ENCODE assay signal across 21 mouse cellular contexts in the genomic region with DNA sequence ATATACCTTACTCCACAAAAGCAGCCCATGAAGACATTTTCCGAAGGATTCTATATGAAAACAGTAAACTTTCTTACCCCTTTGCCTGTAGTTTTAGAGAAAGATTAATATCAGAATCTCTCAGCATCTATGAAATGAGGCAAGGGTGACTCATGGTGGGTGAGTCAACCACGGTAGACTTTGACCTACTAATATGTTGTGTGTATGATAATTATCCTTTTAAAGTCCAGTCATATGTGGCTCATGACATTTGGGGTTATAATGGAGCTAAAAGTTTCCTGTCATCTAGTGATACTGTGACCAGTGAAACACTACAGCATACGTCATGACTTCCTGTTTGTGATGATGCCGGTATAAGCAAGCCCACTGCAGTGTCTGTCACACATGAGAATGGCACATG.
DNase-seq lines count a peak whose midpoint lies in the region; ATAC-seq and TF ChIP-seq lines count a peak whose summit lies in the region.
"Had no signal": no experiment of that assay in that cellular context is flagged by ENCODE, and none has a peak within 500 bp of the region (broad histone marks: within the 10 kb centered on the region; RNA-seq: fewer than 3 reads in every experiment).

No protein-coding gene starts in this region.

- WGBS in intestine, postnatal 0 days: 85% methylated on average over 4 of the region's 4 CpGs
- WGBS in intestine, embryonic 16.5 days: 88% methylated on average over 4 of the region's 4 CpGs
- WGBS in liver, embryonic 11.5 days: 80% methylated on average over 4 of the region's 4 CpGs

- no peaks in the 10 kb centered on the region for H3K4me1 ChIP-seq in intestine, postnatal 0 days (replicated peaks; ENCODE audit: control insufficient read depth, insufficient read depth, low read length)
- no peaks in the 10 kb centered on the region for H3K4me1 ChIP-seq in intestine, embryonic 16.5 days (ENCODE audit: control insufficient read depth, insufficient read depth, low read length)
- no peaks in the 10 kb centered on the region for H3K4me1 ChIP-seq in liver, embryonic 11.5 days (replicated peaks; ENCODE audit: control insufficient read depth, insufficient read depth, low read length)
- H3K4me1 ChIP-seq: embryonic facial prominence, embryonic 13.5 days; heart, embryonic 12.5 days; intestine, embryonic 15.5 days had no signal

- H3K9ac ChIP-seq in intestine, postnatal 0 days (ENCODE audit: low read depth, low read length): no peak overlapping the region
- H3K9ac ChIP-seq in intestine, embryonic 16.5 days (ENCODE audit: low read depth, low read length): no peak overlapping the region
- no peak overlapping the region for H3K9ac ChIP-seq in liver, embryonic 11.5 days (ENCODE audit: low read depth, low read length)
- H3K9ac ChIP-seq: embryonic facial prominence, embryonic 13.5 days; forebrain, embryonic 13.5 days; forebrain, postnatal 0 days; heart, embryonic 12.5 days; hindbrain, embryonic 14.5 days; intestine, embryonic 15.5 days had no signal

- no peak overlapping the region for H3K4me2 ChIP-seq in intestine, postnatal 0 days (replicated peaks; ENCODE audit: low read depth)
- H3K4me2 ChIP-seq in intestine, embryonic 16.5 days (ENCODE audit: low read depth, low read length): no peak overlapping the region
- H3K4me2 ChIP-seq in liver, embryonic 11.5 days: no peak overlapping the region
- H3K4me2 ChIP-seq: embryonic facial prominence, embryonic 13.5 days; forebrain, embryonic 13.5 days; heart, embryonic 12.5 days; hindbrain, embryonic 14.5 days; intestine, embryonic 15.5 days had no signal

- no peaks in the 10 kb centered on the region for H3K79me2 ChIP-seq in C2C12 (ENCODE audit: control insufficient read depth, insufficient read depth)

- intact Hi-C loops in left cerebral cortex, adult 2 months (cut with DNase I): no loop called here

- H3ac ChIP-seq in C2C12 (ENCODE audit: control insufficient read depth, insufficient read length, low read depth): no peak overlapping the region

- H3K4me3 ChIP-seq in intestine, postnatal 0 days (ENCODE audit: low read depth, low read length): no peak overlapping the region
- H3K4me3 ChIP-seq in intestine, embryonic 16.5 days (ENCODE audit: low read length): no peak overlapping the region
- no peak overlapping the region for H3K4me3 ChIP-seq in C2C12 (ENCODE audit: insufficient read depth, poor library complexity, severe bottlenecking)
- no peak overlapping the region for H3K4me3 ChIP-seq in left cerebral cortex, adult 2 months
- H3K4me3 ChIP-seq in liver, embryonic 11.5 days (ENCODE audit: low read depth, low read length): no peak overlapping the region
- H3K4me3 ChIP-seq: embryonic facial prominence, embryonic 13.5 days; forebrain, embryonic 13.5 days; heart, adult 2 months; heart, embryonic 12.5 days; hindbrain, embryonic 10.5 days; intestine, embryonic 15.5 days had no signal

- no peak overlapping the region for H3K27ac ChIP-seq in intestine, postnatal 0 days (ENCODE audit: low read depth, low read length)
- H3K27ac ChIP-seq in intestine, embryonic 16.5 days (ENCODE audit: low read length): no peak overlapping the region
- H3K27ac ChIP-seq in left cerebral cortex, adult 2 months: no peak overlapping the region
- H3K27ac ChIP-seq in liver, embryonic 11.5 days (ENCODE audit: low read depth, low read length): no peak overlapping the region
- H3K27ac ChIP-seq: embryonic facial prominence, embryonic 13.5 days; forebrain, embryonic 13.5 days; heart, adult 2 months; hindbrain, embryonic 10.5 days; hindbrain, embryonic 14.5 days; intestine, embryonic 15.5 days had no signal

- H3K79me3 ChIP-seq in C2C12 (ENCODE audit: low read depth): no peaks in the 10 kb centered on the region

- H3K9me3 ChIP-seq in intestine, postnatal 0 days (ENCODE audit: control insufficient read depth): no peaks in the 10 kb centered on the region
- H3K9me3 ChIP-seq in intestine, embryonic 16.5 days (ENCODE audit: control insufficient read depth, low read length): no peaks in the 10 kb centered on the region
- H3K9me3 ChIP-seq in liver, embryonic 11.5 days (ENCODE audit: control insufficient read depth, low read length): no peaks in the 10 kb centered on the region
- H3K9me3 ChIP-seq: embryonic facial prominence, embryonic 13.5 days; forebrain, embryonic 13.5 days; heart, embryonic 12.5 days; hindbrain, embryonic 10.5 days; intestine, embryonic 15.5 days had no signal

- peak; percentile 56 for ATAC-seq in intestine, postnatal 0 days
- ATAC-seq in intestine, embryonic 16.5 days: no peak
- no peak for ATAC-seq in liver, embryonic 11.5 days (replicated peaks; ENCODE audit: low FRiP score)
- ATAC-seq: activated CD4-positive, CD25-positive, alpha-beta regulatory T cell, adult 4 months; forebrain, embryonic 13.5 days; forebrain, postnatal 0 days; intestine, embryonic 15.5 days; Patski had no signal

- no peaks in the 10 kb centered on the region for H3K27me3 ChIP-seq in intestine, postnatal 0 days (replicated peaks; ENCODE audit: control insufficient read depth, insufficient read depth, low read length)
- no peaks in the 10 kb centered on the region for H3K27me3 ChIP-seq in intestine, embryonic 16.5 days (replicated peaks; ENCODE audit: control insufficient read depth, insufficient read depth, low read length)
- no peaks in the 10 kb centered on the region for H3K27me3 ChIP-seq in C2C12 (ENCODE audit: control insufficient read depth, insufficient read depth, insufficient read length)
- H3K27me3 ChIP-seq in liver, embryonic 11.5 days (replicated peaks; ENCODE audit: control insufficient read depth, insufficient read depth, low read length): no peaks in the 10 kb centered on the region
- H3K27me3 ChIP-seq: embryonic facial prominence, embryonic 13.5 days; forebrain, embryonic 13.5 days; heart, embryonic 12.5 days; intestine, embryonic 15.5 days; Patski had no signal

- TF ChIP-seq CTCF in intestine, postnatal 0 days (IDR thresholded peaks at IDR 0.05; ENCODE audit: low read depth): no peak
- no peak for TF ChIP-seq CTCF in C2C12 (IDR thresholded peaks at IDR 0.05; ENCODE audit: control insufficient read depth, insufficient read depth, insufficient read length)
- no peak for TF ChIP-seq CTCF in left cerebral cortex, adult 2 months (IDR thresholded peaks at IDR 0.05)

- peak; percentile 35 for DNase-seq in adrenal gland, postnatal 25 days
- no peak for DNase-seq in left cerebral cortex, adult 2 months (ENCODE audit: extremely low spot score in 1 of 2, low spot score in 2 of 2)
- no peak for DNase-seq in liver, embryonic 11.5 days (ENCODE audit: low spot score)
- DNase-seq: B cell, adult 2 months; cerebellum, adult 11-12 months; cerebellum, adult 9-10 months; cerebellum, postnatal 36 days; forebrain, postnatal 0 days; gastrocnemius, postnatal 14 days; heart, adult 2 months had no signal

- H3K36me3 ChIP-seq in intestine, postnatal 0 days (ENCODE audit: control insufficient read depth, insufficient read depth): no peaks in the 10 kb centered on the region
- H3K36me3 ChIP-seq in intestine, embryonic 16.5 days (ENCODE audit: control insufficient read depth, insufficient read depth, low read length): no peaks in the 10 kb centered on the region
- H3K36me3 ChIP-seq in C2C12 (ENCODE audit: control insufficient read depth, insufficient read depth): no peaks in the 10 kb centered on the region
- H3K36me3 ChIP-seq in liver, embryonic 11.5 days (ENCODE audit: control insufficient read depth, insufficient read depth, low read length): no peaks in the 10 kb centered on the region
- H3K36me3 ChIP-seq: embryonic facial prominence, embryonic 13.5 days; heart, embryonic 12.5 days; hindbrain, embryonic 10.5 days; intestine, embryonic 15.5 days had no signal

TF ChIP-seq in C2C12, 6 proteins besides CTCF, POLR2A, EP300 and RAD21:
- TF ChIP-seq USF1 (IDR thresholded peaks at IDR 0.05; ENCODE audit: low read depth): no peak
- TF ChIP-seq FOSL1 (IDR thresholded peaks at IDR 0.05; ENCODE audit: insufficient read depth, low read length, poor library complexity, severe bottlenecking): peak; percentile 81
- peak; percentile 11 for TF ChIP-seq CEBPB (IDR thresholded peaks at IDR 0.05; ENCODE audit: low read depth)
